Mouse (Mus musculus) stomach, embryonic 16.5 days (tissue): ENCODE data around the gene C730034F03Rik. TPM values are rescaled to one million over a fixed set of nuclear protein-coding genes. Genes with fewer than 3 reads are reported as not detected.
"Not testable (repeated sequence)": the region's sequence is repeated elsewhere in the genome, so short reads cannot be mapped to it uniquely, and the experiment has no call there.

ENCODE experiments used
- ATAC-seq: fragments of 200-750 bp; cut with Nextera tagmentation; 2 replicates; pipeline ENCODE4 v1.8.0; 2017; ENCODE audit warnings: moderate number of reproducible peaks, moderate TSS enrichment; ENCODE audit not compliant: insufficient read depth, low FRiP score
- H3K27ac ChIP-seq: fragments of 300-500 bp; sonication (generic); 2 replicates; pipeline ENCODE4 v1.5.1; 2014; ENCODE audit warnings: low read length
- H3K27me3 ChIP-seq: fragments of 300-500 bp; sonication (generic); 2 replicates; pipeline ENCODE4 v1.6.1; 2014; ENCODE audit warnings: low read length, control low read depth, mixed read lengths; ENCODE audit not compliant: control insufficient read depth, insufficient read depth
- H3K36me3 ChIP-seq: fragments of 300-500 bp; sonication (generic); 2 replicates; pipeline ENCODE4 v1.6.1; 2014; ENCODE audit warnings: low read length; ENCODE audit not compliant: control insufficient read depth, insufficient read depth
- H3K4me1 ChIP-seq: fragments of 300-500 bp; sonication (generic); 2 replicates; pipeline ENCODE4 v1.6.1; 2014; ENCODE audit warnings: low read length, control low read depth, mixed read lengths; ENCODE audit not compliant: control insufficient read depth, insufficient read depth
- H3K4me2 ChIP-seq: fragments of 300-500 bp; sonication (generic); 2 replicates; pipeline ENCODE4 v1.6.1; 2014; ENCODE audit warnings: low read depth, low read length, mixed read lengths
- H3K4me3 ChIP-seq: fragments of 300-500 bp; sonication (generic); replicated peaks from 2 replicates; pipeline ENCODE4 v1.5.1; 2014; ENCODE audit warnings: mild to moderate bottlenecking, low read length
- H3K9ac ChIP-seq: fragments of 300-500 bp; sonication (generic); 2 replicates; pipeline ENCODE4 v1.6.1; 2014; ENCODE audit warnings: low read length
- H3K9me3 ChIP-seq: fragments of 300-500 bp; sonication (generic); replicated peaks from 2 replicates; pipeline ENCODE4 v1.6.1; 2016; ENCODE audit warnings: low read length, control low read depth; ENCODE audit not compliant: control insufficient read depth
- WGBS: fragments of 180-500 bp; shearing (Covaris S2); extraction: QIAGEN DNeasy Blood & Tissue Kit; methylation state at CpG from one replicate; pipeline ENCODE4 v1.1.7; 2014; 5-methylcytosine and 5-hydroxymethylcytosine counted together
- polyA plus RNA-seq: library from polyadenylated mRNA; unstranded; fragments of >200 nt; fragmentation: Nextera tagmentation; extraction: Ambion mirVana; gene quantifications from 2 replicates; pipeline ENCODE4 v1.2.1, GENCODE M21; 2015

The C730034F03Rik gene
- polyA plus RNA-seq, 1 experiment from 2014 or later = 3.5 TPM

DNA sequence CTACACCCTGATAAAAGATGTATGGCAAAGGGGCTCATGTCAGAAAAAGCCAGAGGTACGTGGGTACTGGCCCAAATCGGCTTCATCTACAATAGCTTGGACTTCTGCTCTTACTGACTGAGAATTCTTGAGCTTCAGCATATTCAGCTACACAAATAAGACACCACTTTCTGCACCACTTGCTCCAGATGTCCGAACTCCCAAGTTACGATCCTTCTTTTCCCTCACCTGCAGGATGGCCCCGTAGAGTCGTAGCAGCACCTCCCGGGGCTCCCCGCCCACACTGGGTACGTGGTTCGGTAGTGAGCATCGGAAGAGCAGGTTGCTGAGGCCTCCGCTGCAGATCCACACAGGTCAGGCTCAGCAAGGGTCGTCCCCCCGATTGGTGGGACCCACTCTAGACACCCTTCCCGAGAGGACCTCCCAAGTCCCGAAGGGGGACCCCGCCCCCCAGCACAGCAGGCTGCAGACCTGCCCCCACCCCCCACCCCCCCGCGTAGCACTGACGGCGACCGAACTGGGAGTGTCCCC, 503 bp upstream of the C730034F03Rik start:
- Histone ChIP-seq H3K27me3 (no peaks in the 10 kb centered on the region), H3K4me1 (peaks cover 7% of the 10 kb centered on the region; the same call in 1 of the 2 replicates), H3K9ac (peak overlapping the region; percentile 82), H3K9me3 (no peaks in the 10 kb centered on the region), H3K4me2 (peak overlapping the region; percentile 70), H3K27ac (no peak overlapping the region), H3K4me3 (peak overlapping the region; percentile 92), H3K36me3 (0 out of 2 replicates have a peak, but pooled peaks cover 5% of the 10 kb centered on the region)
- ATAC-seq = peak; percentile 38
- WGBS = 4% methylated on average over 21 of the region's 22 CpGs

DNA sequence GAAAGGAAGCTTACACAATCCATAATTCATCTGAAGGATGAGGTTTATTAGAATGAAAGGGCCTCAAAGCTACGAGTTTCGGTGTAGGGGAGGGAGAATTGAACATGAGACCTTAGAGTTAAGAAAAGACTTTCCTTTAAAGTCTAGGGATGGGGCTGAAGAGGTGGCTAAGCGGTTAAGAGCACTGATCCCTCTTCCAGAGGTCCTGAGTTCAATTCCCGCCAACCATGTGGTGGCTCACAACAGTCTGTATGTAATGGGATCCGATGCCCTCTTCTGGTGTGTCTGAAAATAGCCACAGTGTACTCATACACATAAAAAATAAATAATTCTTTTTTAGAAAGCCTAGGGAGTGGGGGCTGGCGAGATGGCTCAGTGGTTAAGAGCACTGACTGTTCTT, 952 bp downstream of the C730034F03Rik start:
- Histone ChIP-seq H3K9me3 (no peaks in the 10 kb centered on the region), H3K9ac (peak overlapping the region; percentile 82), H3K4me2 (peak overlapping the region; percentile 70), H3K27ac (peak overlapping the region; percentile 97), H3K27me3 (no peaks in the 10 kb centered on the region), H3K4me3 (peak overlapping the region; percentile 92), H3K36me3 (0 out of 2 replicates have a peak, but pooled peaks cover 5% of the 10 kb centered on the region), H3K4me1 (peaks cover 7% of the 10 kb centered on the region; the same call in 1 of the 2 replicates)
- no peak for ATAC-seq
- WGBS = 45% methylated on average over 6 of the region's 6 CpGs

DNA sequence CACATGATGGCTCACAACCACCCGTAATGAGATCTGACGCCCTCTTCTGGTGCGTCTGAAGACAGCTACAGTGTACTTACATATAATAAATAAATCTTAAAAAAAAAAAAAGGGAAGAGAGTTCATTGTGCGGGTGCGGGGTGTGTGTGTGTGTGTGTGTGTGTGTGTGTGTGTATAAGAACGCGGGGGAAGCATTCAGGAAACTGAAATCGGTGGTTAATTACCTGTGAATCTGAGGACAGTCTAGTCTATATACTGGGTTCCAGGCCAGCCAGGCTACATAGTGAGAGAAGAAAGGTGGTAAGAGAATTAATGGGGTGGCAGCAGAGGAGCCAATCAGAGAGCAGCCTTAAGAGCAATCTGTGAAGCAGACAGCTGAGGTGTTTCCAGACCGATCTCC, 1.4 kb downstream of the C730034F03Rik start:
- H3K4me1 ChIP-seq, H3K4me3 ChIP-seq, H3K9ac ChIP-seq, H3K27ac ChIP-seq, H3K27me3 ChIP-seq, H3K36me3 ChIP-seq, ATAC-seq, H3K4me2 ChIP-seq, H3K9me3 ChIP-seq: not testable (repeated sequence)
- 86% methylated on average over 7 of the region's 9 CpGs for WGBS

DNA sequence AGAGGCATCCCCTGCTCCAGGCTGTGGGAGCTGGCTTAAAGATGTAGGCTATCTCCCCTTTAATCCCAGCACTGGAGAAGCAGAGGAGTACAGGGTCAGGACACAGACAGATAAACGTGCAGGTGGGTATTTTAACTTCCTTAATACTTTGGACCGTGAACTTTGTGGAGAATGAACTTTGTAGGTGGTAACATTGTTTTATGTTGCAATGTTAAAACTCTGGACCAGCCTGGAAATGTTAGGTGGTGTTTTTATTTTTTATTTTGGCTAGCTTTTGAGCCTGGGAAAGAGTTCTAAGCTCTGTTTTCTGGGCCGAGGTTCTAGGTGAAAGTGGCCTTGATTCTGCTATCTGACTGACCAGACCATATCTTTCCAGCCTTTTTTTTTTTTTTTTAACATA, 1.9 kb downstream of the C730034F03Rik start:
- H3K4me1 ChIP-seq = peaks cover 7% of the 10 kb centered on the region; the same call in 1 of the 2 replicates
- H3K27me3 ChIP-seq = no peaks in the 10 kb centered on the region
- no peaks in the 10 kb centered on the region for H3K9me3 ChIP-seq
- no peak overlapping the region for H3K4me3 ChIP-seq
- H3K9ac ChIP-seq = no peak overlapping the region
- 87% methylated on average over 3 of the region's 3 CpGs for WGBS
- no peak for ATAC-seq
- 0 out of 2 replicates have a peak, but pooled peaks cover 1% of the 10 kb centered on the region for H3K36me3 ChIP-seq
- no peak overlapping the region for H3K27ac ChIP-seq
- no peak overlapping the region for H3K4me2 ChIP-seq

DNA sequence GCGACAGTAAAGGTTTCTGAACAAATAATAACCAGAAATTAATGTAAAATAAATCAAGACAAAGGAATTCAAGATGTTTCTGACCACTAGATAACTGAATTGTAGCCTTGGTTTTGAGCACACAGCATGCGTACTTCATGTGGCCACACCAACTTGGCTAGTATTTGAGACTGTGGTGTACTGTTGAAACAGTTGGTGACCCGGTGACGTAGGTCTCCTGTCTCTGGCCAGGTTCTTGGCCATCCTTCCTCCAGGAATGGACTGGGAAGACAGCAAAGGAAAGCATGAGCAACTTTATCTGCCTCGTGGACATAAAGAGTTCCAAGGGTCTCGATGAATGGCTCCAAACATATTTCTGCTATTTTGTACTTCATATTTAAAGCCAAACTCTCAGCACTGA, 2.4 kb downstream of the C730034F03Rik start:
- Histone ChIP-seq H3K36me3 (no peaks in the 10 kb centered on the region), H3K27ac (no peak overlapping the region), H3K4me2 (no peak overlapping the region), H3K27me3 (no peaks in the 10 kb centered on the region), H3K4me1 (peaks cover 7% of the 10 kb centered on the region; the same call in 1 of the 2 replicates), H3K9me3 (no peaks in the 10 kb centered on the region), H3K9ac (no peak overlapping the region), H3K4me3 (no peak overlapping the region)
- WGBS = 92% methylated on average over 6 of the region's 6 CpGs
- ATAC-seq = no peak

DNA sequence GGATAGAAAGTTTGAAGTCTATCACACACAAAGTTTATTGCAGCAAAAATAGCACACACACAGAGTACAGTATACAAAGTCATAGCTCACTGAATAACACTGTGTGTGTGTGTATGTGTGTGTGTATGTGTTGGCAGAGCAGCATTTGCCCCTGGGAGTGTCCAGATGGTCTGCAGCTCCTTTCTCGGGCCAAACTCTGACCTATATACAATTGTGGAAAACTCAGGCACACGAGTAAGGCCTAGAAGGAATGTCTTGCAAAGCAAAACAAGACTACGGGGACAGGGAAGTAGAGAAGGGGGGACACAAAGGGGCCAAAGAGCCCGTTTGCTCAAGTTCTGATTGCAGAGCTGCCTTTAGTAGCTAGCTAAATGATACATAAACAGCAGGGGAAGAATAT, 3.6 kb downstream of the C730034F03Rik start:
- WGBS = 74% methylated on average over 4 of the region's 4 CpGs
- Histone ChIP-seq H3K27ac (no peak overlapping the region), H3K4me1 (peaks cover 7% of the 10 kb centered on the region; the same call in 1 of the 2 replicates), H3K27me3 (no peaks in the 10 kb centered on the region), H3K9ac (no peak overlapping the region), H3K4me3 (no peak overlapping the region), H3K4me2 (no peak overlapping the region), H3K36me3 (no peaks in the 10 kb centered on the region), H3K9me3 (no peaks in the 10 kb centered on the region)
- no peak for ATAC-seq

DNA sequence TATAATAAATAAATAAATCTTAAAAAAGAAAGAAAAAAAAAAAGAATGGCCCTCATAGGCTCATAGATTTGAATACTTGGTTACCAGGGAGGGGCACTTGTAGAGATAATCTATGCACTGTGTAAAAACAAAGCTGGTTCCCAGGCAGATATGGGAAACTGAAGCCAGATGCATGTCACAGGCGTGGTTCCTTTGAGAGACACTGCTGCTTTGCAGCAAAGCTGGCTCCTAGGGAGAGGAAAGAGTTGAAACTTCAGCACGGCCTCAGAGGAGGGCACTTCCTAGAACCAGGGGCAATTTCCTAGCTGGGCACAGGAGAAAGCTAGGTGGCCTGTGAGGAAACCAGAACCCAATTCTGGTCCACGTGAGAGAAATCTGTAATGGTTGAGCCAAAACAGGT, 4.7 kb downstream of the C730034F03Rik start:
- no peaks in the 10 kb centered on the region for H3K27me3 ChIP-seq
- H3K9me3 ChIP-seq = no peaks in the 10 kb centered on the region
- H3K4me3 ChIP-seq = no peak overlapping the region
- no peaks in the 10 kb centered on the region for H3K36me3 ChIP-seq
- no peak overlapping the region for H3K9ac ChIP-seq
- ATAC-seq = no peak
- no peak overlapping the region for H3K27ac ChIP-seq
- no peak overlapping the region for H3K4me2 ChIP-seq
- 64% methylated on average over 3 of the region's 3 CpGs for WGBS
- no peaks in the 10 kb centered on the region for H3K4me1 ChIP-seq

DNA sequence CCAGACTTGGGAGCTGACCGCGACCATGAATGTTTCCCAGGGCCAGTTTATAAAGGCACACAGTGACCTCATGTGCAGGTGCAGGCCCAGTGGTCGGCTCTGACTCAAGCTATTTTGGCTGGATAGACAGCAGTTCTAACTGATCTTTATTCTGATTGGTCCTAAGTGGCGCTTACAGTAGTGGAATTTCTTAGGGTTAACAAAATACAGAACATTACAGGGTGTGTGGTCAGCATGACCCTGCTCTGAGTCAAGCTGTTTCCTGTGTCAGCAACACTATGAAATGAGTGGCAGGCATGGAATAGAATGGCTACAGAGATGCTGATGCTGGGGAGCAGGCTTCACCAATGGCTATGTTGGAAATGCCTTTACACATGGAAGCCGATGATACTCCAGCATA, 6.5 kb downstream of the C730034F03Rik start:
- Histone ChIP-seq H3K36me3 (no peaks in the 10 kb centered on the region), H3K4me1 (no peaks in the 10 kb centered on the region), H3K4me2 (no peak overlapping the region), H3K27ac (no peak overlapping the region), H3K27me3 (no peaks in the 10 kb centered on the region), H3K9me3 (no peaks in the 10 kb centered on the region), H3K9ac (no peak overlapping the region), H3K4me3 (no peak overlapping the region)
- ATAC-seq = no peak
- 83% methylated on average over 5 of the region's 5 CpGs for WGBS

DNA sequence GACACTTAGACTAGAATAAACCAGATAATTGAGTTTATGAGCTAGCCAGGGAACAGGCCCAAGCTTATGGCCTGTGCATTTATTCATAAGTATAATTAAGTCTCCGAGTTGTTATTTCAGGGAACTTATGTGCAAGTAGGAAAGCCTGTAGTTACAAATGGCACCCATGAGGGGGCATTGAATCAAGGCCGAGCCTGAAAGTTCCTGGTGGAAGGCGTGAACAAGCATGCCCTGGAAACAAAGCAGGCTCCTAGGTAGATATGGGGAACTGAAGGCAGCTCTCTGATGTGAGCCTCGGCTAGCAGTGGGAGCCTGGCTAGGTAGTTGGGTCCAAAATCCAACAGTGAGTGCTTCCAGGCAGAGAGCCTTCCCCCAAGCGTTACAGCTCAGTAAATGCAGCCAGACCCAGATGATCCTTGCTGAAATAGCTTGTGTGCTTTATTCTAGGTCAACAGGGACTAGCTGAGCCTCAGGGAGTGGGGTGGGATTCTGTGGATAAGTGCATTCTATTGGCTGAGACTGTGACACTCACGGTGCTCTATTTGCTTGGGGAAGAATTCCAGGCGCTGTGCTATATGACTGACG, 13.2 kb downstream of the C730034F03Rik start:
- no peak overlapping the region for H3K4me3 ChIP-seq
- no peak overlapping the region for H3K4me2 ChIP-seq
- H3K4me1 ChIP-seq = no peaks in the 10 kb centered on the region
- no peak overlapping the region for H3K9ac ChIP-seq
- no peak overlapping the region for H3K27ac ChIP-seq
- no peaks in the 10 kb centered on the region for H3K36me3 ChIP-seq
- no peaks in the 10 kb centered on the region for H3K9me3 ChIP-seq
- no peaks in the 10 kb centered on the region for H3K27me3 ChIP-seq
- ATAC-seq = no peak
- 35% methylated on average over 8 of the region's 8 CpGs for WGBS
